Mouse (Mus musculus) layer of hippocampus, adult 9-10 months (tissue): Measurements from ENCODE around the gene Erf.
"Not testable (repeated sequence)": the region's sequence is repeated elsewhere in the genome, so short reads cannot be mapped to it uniquely, and the experiment has no call there.

Experiments used
- DNase-seq: peaks from one replicate; pipeline ENCODE4 v3.0.0; 2022; ENCODE audit warnings: low spot score

The Erf gene

DNA sequence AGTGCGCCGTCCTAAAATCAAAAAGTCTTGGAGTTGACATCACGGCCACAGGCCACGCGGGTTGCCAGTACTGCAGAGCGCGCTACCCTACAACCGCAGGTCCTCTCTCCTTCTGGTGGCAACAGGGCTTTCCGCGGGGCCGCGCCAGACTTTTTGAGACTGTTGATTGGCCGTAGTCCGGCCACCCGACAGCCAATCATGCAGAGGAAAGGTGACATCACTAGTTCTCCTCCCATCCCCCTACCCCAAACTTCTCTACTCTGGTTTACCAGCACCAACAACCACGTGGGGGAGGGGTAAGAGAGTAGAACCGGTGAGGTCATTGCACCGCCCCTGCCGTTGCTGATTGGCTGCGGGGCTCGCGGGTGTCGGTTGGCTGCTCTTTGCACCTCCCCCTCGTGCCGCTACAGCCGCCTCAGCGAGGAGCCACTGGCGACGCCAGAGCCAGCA is 16.8 kb upstream of the Erf start, which contains the start of gene Cic:
Gene Cic (plus strand): TSS at position 404 of the 450 bp plus-strand sequence.
- DNase-seq, result peak; percentile 100

DNA sequence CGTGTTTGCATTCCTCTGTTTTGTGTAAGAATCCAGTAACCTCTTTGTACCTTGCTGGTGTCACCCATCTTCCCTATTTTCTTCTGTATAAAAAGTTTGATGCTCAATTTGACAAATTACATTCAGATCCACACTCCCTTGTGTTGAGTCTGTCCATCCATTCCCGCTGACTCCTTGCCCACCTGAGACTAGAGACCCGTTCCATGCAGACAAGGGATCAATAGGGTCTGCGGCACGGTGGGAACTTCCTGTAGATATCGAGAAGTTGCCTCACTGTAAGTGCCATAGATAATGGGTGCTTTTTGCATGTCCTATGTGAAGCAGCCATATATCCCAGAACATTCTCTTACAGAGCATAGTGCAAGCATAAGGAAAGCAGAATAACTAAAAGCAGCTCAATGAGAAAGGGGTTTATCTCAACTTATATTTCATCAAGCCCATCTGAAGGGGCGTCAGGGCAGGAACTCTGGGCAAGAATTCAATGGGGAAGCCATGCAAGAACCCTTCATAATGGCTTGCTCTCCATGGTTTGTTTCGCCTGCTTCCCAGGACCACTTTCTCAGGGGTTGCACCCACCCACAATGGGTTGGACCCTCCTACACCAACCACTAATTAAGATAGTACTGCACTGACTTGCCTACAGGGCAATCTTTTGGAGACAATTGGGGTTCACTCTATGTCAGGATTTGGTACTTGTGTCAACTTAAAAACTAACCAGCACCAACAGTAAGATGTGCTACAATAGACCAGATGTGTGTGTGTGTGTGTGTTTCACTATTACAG is 15.8 kb upstream of the Erf start:
- DNase-seq, result no peak

DNA sequence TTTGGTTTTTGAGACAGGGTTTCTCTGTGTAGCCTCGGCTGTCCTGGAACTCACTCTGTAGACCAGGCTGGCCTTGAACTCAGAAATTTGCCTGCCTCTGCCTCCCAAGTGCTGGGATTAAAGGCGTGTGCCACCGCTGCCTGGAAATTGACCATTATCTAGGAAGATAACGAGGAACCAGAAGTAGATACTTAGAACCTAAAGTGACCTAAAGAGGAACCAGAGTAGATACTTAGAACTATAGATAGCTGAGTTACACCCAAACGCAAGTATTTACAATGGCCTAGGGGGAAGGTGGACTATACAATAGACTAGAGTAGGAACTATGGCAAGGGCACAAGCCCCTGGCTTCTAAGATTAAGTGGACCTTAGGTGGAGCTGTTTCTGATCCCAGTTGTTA is 15.2 kb upstream of the Erf start:
- not testable (repeated sequence) for DNase-seq

DNA sequence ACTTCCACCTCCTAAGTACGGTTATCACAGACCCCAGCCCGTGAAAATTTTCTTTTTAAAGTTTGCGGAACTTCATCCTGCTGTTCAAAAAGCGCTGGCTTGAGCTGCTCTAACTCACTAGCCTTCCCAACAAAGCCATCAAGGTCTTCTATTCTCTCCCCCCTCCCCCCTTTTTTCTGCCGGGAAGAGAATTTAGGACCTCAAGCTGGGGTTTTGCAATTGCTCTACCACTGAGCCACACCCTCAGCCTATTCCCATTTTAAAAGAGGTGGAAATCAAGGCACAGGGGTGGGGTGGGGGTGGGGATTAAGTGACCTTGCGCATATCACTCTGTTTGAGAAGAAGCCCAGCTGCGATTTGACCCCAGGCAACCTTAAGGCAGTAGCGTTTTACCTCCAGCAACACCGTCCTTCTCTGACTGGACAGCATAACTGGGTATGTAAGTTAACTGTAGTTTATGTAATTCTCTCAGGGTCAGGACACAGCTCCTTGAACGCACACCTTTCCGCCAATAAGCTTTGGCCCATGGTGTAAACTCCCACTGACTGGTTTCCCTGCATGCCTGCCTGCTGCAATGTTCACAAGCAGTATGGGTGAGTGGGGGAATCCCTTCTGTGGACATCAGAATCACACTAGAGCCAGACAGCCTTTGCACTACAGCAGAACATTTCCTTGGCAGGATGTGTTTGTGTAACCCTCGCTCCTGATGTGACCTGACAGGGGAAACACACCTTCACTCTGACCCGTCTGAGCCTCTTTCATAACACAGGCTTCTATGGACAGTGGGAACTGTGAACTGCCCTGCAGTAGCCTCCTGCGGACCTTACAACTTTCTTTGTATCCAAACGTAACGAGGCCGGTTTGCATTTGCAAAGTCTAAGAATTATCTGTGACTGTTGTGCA is 13.7 kb upstream of the Erf start:
- no peak for DNase-seq

DNA sequence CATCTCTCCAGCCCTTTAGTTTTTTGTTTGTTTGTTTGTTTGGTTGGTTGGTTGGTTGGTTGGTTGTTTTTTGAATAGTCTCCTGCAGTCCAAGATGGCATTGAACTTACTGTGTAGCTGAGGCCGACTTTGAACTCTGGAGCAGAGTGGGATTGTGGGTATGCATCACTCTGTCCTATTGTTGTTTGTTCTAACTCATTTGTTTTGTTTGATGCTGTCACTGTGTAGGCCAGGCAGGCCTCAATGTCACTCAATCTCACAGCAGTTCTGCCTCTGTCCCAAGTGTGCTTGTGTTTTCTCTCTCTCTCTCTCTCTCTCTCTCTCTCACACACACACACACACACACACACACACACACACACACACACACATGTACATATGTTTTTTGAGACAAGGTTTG is 11.3 kb upstream of the Erf start:
- no peak for DNase-seq

DNA sequence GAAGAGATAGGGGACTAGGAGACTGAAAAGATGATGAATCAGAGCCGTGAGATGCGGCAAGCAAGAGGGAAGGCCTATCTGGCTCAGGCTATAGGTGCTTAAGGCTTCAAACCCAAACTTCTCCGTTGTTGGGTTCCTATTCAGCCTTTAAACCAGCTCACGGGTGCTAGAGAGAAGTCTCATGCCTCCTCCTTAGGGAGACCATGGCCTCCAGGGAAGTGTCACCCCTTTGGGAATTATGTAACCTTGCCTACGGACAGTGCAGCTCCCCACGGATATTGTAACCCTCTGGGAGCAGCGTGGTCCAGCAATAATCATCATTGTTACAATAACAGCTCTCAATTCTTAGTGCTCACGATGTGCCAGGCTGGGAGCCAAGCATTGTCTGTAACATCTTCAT is 1.3 kb upstream of the Erf start:
- DNase-seq, result no peak

DNA sequence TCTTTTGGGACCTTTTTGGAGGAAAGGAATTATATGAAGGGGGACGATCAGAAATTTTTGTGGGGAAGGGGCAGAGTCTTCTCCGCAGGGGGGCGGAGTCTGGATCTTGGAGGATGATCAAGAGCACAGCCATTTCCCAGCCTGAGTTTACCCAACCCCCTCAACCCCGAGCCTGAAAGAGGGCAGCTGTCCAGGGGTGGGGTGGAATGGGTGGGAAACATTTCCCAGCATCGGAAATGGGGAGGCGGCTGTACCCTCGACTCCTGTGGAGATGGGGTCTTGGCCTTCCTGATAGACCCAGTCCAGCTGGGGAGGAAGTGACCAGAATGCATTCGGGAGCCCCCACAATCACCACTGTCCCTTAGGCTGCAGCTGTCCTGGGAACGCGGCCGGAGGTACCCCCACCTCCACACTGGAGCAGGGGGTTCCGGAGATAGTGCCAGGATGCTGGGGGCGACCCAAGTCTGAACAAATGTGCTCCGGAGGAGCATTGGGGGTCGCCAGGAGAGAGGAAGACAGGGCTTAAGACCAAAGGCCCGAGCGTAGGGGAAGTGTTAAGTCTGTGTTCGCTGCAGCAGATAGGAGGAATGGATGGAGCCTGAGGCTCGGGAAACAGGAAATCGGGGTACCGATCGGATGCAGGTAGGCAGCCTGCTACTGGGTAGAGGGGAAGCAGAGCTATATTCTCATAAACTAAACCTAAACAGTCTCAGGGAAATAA is 670 bp upstream of the Erf start:
- DNase-seq, result no peak

DNA sequence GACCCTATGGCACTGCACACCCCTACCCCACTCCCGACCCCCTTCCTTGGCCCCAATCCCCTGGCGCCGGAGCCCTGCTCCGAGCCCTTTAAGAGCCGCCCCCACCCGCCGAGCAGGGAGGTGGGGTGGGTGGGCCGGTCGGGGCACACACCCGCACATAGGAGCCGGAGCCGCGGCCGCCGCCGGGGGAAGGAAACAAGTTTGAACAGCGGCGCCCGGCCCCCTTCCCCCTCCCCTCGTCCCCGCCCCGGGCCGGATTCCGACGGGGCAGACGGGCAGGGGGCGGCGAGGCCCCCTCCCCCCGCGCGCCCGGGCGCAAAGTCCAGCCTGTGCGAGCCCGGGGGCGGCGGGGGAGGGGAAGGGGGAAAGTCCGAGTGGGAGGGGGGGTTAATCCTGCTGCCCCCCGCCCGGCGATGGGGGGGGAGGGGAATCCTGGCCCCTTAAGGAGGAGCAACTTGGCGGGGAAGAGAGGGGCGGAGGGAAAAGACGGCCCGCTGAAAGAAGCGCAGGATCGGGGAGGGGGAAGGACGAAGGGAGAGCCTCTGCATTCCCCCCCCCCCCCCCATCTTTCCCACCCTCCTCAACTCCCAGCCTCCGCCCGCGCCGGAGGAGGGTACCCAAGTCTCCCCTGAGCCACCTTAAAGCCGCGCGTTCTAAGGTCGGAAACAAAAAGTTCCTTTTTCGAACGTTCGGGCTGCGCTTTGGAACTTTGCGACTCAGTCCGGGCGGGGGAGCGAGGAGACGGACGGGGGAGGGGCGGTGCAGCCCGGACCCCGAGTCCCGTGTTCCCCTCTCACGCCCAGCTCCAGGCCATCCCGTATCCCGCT is 1.0 kb downstream of the Erf start:
- no peak for DNase-seq

DNA sequence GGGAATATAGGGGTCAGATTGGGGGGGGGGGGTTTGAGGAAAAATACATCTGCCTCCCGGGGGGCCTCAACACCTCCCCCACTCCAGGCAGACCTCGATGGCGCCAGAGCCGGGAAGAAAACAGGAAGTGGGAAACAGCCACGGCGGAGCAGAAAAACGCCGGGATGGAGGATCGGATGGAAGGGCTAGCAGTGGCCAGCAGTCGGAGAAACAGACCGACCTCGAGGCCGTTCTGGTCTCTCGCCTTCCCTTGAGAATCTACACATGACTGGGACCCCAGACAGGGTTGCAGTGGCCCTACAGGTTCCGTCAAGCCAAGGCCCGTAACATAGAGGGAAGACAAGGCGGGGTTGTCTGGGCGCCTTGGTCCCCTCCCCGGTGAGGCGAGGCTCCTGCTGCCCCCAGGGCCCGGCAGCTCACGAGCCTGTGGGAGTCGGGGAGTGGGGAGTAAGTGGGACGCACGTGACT is 1.7 kb downstream of the Erf start:
- no peak for DNase-seq

DNA sequence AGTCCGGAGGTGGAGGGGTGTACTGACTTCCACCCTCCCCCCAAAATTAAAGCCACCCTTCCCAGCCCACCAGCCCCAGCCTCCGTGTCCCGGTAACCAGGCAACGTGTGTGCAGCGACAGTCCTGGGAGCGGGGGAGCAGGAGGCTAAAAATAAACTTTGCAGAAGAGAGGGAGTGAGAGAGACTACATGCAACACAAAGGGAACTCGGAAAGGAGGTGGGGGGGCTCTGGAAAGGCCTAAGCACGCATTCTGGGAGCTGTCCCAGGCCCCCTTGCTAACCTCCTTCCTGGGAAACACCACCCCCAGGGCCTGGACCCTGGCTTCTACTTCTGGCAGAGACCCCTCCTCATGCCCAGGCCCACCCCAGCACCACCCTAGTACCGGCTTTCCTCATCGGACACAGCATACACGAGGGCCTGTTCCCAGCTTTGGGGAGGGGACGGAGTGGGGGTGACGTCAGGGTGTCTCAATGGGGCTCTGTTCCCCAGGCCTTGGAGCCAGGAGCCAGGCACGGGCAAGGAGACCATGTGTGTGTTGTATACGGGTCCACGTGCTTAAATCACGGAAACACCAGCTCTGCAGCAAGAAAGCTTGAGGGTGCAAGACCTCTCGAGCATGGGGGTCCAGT is 2.4 kb downstream of the Erf start:
- no peak for DNase-seq

DNA sequence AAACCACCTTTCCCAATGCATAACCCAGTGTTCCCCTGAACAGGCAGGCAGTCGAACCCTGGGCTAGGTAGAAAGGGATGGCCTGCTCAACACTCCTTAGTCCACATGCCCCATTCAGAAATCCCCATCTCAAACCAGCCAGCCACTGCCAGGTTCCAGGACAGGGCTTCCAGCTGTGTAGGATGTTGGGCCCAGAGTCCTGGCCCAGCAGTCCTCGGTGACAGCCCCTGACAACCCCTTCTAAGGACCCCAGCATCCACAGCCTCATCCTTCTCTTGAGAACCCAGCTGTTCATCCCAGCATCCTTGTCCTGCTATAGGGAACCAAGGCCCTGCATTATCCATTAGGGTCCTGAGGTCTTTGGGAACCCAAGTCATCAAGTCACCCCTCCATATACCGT is 3.1 kb downstream of the Erf start:
- no peak for DNase-seq

DNA sequence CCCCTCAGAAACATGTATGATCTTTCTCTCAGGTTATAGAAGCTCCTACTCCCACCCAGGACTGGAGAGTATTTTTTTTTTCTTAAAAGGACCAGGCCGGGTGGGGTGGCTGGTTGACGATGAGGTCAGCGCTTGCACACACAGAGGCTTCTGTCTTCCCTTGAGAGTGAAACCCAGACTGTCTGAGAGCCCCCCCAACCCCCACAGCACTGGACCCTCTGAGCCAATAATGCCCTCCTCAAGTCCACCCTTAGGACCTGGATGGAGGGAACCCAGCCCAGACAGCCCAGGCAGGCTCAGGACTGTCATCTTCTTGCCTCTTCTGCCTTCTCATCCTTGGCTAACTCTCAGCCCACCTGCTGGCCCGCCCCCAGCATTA is 3.8 kb downstream of the Erf start:
- DNase-seq, result no peak

DNA sequence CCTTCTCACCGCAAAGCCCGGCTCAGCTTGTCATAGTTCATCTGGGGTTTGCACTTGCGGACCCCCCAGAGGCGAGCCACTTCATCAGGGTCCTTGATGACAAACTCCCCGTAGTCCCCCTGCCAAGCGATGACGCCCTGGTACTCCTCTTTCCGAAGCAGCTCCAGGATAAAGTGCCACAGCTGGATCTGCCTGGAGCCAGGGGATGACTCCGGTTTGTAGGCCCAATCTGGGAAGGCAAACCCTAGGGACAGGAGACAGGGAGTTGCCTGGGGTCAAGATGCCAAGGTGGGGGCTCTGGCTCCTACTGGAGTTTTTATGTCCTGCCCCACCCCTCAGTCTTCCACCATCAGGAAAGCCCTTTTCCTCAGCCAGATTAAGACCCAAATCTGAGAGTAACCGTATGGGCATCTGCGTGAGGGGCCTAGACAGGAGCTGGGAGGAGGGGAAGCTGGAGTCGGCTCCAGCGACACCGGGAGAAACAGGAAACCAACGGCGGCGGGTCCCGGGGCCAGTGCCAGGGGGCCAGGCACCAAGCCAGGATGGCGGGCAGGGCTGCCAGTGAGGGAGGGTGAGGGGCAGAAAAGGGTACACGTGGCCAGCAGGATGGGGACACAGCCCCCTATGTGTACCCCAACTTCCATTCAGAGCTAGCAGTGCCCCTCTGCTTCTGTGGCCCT is 4.3 kb downstream of the Erf start:
- DNase-seq, result no peak

DNA sequence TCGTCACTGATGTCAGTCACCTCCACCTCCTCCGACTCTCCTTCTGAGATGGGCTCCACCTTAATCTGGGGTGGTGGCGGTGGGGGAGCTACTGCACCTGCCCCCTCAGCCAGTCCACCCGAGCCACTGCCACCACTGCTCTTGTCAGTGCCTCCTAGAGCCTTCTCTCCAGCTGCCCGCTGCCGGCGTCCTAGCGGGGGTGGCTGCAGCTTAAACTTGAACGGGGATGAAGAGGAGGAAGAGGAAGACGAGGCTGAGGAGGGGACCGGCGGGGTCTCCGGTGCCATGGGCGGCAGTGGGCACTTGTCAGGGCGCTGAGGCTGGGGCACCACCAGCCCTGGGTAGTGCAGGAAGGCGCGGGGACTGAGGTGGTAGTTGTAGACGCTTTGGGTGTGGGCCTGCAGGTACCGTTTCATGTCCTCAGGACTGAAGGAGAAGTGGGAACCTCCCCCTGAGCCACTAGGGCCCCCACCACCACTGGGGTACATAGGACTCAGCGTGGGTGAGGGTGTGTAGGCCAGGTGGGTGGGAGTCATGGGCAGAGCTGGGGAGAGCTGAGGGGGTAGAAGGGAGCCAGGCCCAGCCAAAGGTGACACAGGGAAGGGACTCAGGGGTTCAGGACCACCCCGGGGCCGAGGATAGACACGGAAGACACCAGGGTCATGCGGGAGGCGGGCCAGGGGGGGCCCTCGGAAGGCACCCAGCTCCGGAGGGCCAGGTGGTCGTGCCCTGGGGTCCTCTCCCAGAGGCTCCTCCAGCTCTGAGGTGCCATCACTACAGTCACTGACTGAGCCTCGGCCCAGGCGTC is 5.8 kb downstream of the Erf start:
- DNase-seq, result no peak

DNA sequence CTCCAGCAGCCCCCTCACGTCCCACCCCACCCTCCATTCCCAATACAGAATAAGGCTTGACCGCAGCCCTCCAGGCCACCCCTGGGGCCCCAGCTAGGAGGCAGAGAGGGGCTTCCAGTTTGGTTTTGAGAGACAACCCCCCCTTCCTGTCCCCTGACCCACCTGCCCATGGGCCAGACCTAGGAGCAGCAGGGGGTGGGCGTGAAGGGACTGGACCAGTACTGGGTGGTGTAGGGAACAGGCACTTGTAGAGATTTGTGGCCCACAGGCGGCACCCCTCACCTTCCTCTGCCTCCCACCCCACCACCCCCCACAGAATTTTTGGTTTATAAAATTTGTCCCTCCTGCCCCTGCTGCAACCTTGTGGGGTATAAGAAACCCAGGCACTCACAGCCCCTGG is 7.2 kb downstream of the Erf start:
- DNase-seq, result no peak

DNA sequence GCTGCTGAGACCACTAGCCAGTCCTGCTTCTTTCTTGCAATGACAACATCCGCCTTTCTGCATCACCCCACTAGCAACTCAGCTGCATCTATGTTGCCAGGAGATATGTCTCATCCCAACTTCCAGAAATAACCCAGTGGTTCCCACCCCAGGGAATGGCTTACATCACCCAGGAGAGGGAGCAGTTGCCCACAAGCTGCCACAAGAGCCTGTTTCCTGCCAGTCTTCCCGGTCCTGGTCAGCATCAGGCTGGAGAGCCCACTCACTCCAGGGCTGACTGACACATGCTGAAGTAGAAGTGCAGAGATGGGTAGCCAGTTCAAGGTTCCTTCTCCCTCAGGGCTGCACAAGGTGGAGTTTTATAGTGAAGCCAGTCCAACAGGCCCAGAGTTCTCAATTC is 9.5 kb downstream of the Erf start:
- no peak for DNase-seq

DNA sequence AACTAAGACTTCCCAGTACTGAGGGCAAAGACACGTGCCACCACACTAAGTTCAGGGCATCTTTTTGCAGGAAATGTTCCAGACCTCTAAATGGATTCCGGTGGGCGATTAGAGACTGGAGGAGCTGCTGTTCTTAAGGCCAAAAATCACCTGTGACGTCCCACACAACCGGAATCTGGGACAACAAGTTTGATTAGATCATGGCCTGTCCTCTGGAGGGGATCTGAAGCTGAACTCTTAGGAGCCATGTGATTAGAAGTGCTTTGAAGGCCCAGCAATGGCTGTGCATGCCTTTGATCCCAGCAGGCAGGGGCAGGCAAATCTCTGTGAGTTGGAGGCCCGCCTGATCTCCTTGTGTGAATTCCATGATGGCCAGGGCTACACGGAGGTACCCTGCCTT is 9.9 kb downstream of the Erf start:
- no peak for DNase-seq

DNA sequence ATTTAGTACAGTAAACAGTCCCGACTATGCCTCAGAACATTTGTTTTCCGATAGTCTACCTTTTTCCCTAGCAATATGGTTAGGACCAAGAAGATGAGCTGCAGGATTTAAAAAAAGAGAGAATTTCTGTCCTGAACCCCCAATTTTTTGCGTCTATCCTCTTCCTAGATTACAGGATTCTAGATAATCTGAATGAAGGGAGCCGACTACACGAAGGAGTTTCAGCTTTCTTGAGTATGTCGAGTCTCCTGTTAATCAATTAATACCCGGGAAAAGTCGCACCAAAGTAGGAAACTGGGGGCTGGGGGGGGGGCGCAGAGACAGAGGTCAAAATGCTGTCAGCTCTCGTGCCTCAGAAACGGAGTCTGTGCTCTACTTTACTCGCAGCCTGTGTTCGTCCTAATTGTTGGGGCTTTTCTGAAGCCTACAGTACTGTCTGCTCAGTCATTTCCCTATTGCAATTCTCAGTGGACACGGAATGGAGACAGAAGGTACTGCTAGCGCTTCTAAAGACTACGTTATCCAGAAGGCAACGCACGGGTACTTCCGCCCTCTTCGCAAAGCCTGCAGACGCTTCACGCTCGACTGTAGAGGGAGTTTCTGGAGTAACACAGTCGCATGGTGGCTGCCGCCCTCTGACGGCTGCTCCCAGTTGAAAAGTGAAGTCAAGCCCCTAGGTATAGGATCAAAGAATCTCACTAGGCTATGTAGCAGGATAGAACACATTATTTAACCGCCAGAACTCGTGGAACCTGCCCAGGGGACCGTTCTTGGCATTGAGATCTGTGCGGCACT is 11.5 kb downstream of the Erf start:
- DNase-seq, result no peak
